Mouse (Mus musculus) gastrocnemius, adult 2 months (tissue): Measurements from ENCODE around the gene 4931409K22Rik. TPM values are rescaled to one million over a fixed set of nuclear protein-coding genes. Genes with fewer than 3 reads are reported as not detected.

ENCODE experiments used
- DNase-seq: peaks from one replicate; pipeline ENCODE4 v3.0.0; 2022
- H3K27ac ChIP-seq: fragments of 200-600 bp; 2 replicates; pipeline ENCODE4 v1.8.1; 2022; ENCODE audit warnings: mild to moderate bottlenecking
- H3K4me3 ChIP-seq: fragments of 200-600 bp; 2 replicates; pipeline ENCODE4 v1.8.1; 2022; ENCODE audit warnings: mild to moderate bottlenecking, moderate library complexity
- CTCF ChIP-seq: fragments of 200-600 bp; IDR thresholded peaks from 2 replicates; pipeline ENCODE4 v1.8.1; 2022; ENCODE audit warnings: antibody characterized with exemption, mild to moderate bottlenecking, moderate library complexity
- intact Hi-C: fragments of 180-260 bp; cut with DNase I; formaldehyde crosslinking; loops from one replicate; pipeline ENCODE4 v1.15.1; 2025
- total RNA-seq, 2 experiments: library from RNA; stranded (reverse); gene quantifications; 2 replicates each; pipeline ENCODE4 v1.2.3; 2021

The 4931409K22Rik gene
- total RNA-seq, 2 experiments from 2014 or later, result not detected

DNA sequence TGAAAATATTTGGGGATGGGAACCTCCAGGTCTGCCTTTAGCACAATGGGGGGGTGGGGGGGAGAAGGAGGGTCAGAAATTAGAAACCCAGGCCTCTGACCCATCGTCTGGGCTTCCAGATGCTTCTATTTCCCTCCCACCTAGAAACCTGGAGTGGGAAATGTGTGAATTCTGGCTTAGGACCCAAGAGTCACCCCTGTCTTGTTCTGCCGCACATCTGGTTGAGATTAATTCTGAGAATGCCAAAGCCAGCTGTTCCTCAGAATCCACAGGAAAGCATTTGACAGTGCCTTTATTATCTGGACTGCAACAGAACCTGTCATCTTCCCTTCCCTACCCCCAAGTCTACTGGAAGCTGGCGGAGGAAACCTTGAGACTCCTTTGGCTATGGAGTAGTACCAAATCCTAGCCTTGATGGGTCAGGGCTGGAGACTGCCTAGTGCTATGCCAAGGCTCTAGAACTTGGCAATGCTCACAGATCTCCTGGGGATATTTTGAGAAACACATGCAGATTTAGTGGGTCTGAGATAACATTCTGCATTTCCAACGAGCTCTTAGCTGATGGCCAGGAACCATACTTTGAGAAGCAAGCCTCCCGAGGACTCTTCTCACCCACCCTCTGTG lies 2.9 kb downstream of the 4931409K22Rik start:
- TF ChIP-seq CTCF, result no peak
- Histone ChIP-seq H3K27ac (no peak overlapping the region), H3K4me3 (no peak overlapping the region)
- intact Hi-C loops, result no loop called here
- DNase-seq, result no peak

- no peak for DNase-seq
- H3K4me3 ChIP-seq, result 0 out of 2 replicates have a peak overlapping the region, but pooled peaks have one; percentile 20
- no peak overlapping the region for H3K27ac ChIP-seq
- intact Hi-C loops, result no loop called here
- TF ChIP-seq CTCF, result no peak
Observed at GRCm38 (mm10) chr5:24551317-24551688, 5.3 kb downstream of the 4931409K22Rik start.

DNA sequence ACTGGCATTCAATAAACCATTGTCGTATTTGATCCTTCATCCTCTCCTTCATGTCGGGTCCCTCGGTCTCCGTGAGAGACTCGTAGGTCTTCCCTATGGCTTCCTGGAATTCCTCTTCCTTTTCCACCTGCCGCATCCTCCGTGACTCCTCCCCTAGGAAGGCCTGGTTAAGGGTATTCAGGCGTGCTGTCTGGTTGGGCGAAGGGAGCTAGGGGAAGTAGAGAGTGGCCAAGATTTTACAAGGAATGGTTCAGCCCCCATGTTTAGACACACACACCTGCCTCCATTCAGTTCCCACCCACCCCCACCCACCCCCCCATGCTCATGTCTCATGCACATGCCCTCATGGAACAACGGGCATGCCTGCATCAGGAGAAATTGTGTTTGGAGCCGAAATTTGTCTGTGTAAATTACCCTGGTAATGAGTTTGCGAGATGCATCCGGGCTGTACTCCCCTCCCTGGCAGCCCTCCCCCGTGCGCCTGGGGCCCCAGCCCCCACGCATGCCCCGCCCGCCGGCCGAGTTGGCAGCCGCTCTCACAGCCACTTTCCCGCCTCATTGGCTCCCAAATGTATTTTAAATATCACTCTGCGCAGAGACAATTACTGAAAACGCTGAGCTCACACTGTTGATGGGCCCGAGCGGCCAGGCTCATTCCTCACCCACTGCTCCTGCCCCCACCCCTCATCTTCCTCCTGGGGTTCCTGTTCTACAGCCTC lies 5.9 kb downstream of the 4931409K22Rik start:
- Histone ChIP-seq H3K4me3 (peak overlapping the region; percentile 20; the same call in 1 of the 2 replicates), H3K27ac (no peak overlapping the region)
- intact Hi-C loops, result no loop called here
- DNase-seq, result peak; percentile 46
- TF ChIP-seq CTCF, result no peak

DNA sequence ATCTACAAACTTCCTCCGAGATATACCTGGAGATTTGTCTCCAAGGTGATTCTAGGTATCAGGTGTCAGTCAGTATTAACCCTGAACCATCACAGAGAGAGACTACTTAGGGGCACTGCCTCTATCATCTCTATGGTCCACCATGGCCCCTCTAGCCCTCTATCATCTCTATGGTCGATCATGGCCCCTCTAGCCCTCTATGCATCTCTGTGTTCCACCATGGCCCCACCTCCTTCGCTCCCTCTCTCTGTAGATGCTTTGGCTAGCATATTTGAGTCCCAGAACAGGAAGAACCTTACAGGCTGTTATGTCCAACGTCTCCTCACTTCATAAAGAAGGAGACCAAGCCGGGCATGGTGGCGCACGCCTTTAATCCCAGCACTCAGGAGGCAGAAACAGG lies 14.0 kb downstream of the 4931409K22Rik start:
- no peak for TF ChIP-seq CTCF
- Histone ChIP-seq H3K27ac (no peak overlapping the region), H3K4me3 (no peak overlapping the region)
- peak; percentile 14 for DNase-seq
- intact Hi-C loops, result no loop called here

GRCm38 (mm10) chr5:24541144-24541569 lies 15.5 kb downstream of the 4931409K22Rik start:
- TF ChIP-seq CTCF, result no peak
- intact Hi-C loops, result loop anchor here (2.0 kb wide), 1 partner anchor 36 kb away; the partner anchor contains the start of gene Abcf2
- peak; percentile 52 for DNase-seq
- H3K4me3 ChIP-seq, result peak overlapping the region; percentile 78
- peak overlapping the region; percentile 96 for H3K27ac ChIP-seq

DNA sequence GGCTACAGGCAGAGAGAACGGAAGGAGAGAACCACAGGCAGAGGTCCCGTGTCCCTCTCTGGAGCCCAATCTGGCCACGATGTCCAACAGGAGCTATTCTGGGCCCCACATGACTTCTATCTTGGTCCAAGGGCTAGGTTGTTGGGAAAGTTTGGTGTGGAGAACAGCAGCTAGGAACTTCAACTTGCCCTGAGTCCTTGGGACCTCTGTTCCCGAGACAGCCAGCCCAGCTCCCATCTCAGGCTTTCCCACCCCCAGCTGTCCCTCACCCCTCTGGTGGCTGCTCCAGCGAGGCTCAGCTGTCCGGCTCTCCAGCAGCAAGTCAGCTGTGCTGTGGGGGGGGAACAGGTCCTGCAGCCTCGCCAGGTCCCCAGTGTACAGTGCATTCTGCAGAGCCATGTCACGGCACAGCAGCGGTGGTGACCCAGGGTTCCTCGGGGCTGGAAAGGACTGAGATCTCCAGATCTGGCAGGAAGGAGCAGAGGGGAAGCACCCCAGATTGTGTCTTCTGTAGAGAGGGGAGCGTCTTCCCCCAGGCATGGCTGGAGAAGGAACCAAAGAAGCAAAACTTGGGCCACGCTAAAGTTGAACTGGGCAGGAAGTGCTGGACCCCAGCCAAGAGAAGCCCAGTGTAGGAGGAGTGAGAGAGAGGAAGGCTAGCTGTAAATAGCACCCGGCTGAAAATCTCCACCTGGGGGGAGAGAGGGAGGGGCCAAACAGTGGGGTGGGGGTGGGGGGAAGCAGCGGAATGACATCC lies 16.0 kb downstream of the 4931409K22Rik start, which contains the start of gene Asb10:
TSS of gene Asb10 (minus strand) at position 592 of the 757 bp plus-strand sequence.
- Histone ChIP-seq H3K4me3 (peak within 1 kb of the TSS; percentile 78), H3K27ac (peak within 1 kb of the TSS; percentile 96)
- intact Hi-C loops, result loop anchor here (2.0 kb wide), 1 partner anchor 36 kb away; the partner anchor contains the start of gene Abcf2
- TF ChIP-seq CTCF, result peak; percentile 9; the same call in 1 of the 2 replicates
- DNase-seq, result peak; percentile 90

DNA sequence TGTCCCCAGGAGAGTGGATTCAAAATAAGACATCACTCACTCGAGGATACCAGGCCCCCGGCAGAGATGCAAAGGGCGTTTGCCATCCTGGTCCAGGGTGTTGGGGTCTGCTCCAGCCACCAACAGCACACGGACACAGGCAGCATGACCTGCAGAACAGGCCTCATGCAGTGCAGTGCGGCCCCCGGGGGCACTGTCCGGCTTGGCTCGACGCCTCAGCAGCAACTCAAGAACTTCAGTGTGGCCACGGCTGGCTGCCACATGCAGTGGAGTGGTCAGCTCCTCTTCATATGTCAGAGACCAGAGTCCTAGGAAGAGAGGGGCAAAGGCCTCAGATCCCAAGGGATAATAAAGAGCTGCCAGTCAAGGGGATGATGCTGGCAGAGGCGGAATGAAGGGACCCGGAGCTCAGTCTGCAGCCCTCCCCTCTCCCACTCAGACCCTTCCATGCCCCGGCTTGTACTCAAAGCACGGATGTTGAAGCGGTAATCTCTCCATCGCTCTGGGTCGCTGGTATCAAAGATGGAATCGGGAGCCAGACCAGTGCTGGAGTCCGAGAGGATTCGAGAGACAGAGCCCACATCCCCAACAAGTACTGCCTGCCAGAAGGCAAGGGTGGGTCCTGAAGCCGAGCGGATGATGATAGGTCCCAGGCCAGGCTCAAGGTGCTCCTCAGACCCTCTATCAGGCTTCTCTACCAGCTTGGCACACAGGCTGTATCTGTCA lies 16.9 kb downstream of the 4931409K22Rik start:
- Histone ChIP-seq H3K27ac (peak overlapping the region; percentile 96), H3K4me3 (peak overlapping the region; percentile 78)
- DNase-seq, result peak; percentile 67
- TF ChIP-seq CTCF, result no peak
- intact Hi-C loops, result loop anchor here (2.0 kb wide), 2 partner anchors 37 to 61 kb away; partner anchors contain the start of gene Abcf2

DNA sequence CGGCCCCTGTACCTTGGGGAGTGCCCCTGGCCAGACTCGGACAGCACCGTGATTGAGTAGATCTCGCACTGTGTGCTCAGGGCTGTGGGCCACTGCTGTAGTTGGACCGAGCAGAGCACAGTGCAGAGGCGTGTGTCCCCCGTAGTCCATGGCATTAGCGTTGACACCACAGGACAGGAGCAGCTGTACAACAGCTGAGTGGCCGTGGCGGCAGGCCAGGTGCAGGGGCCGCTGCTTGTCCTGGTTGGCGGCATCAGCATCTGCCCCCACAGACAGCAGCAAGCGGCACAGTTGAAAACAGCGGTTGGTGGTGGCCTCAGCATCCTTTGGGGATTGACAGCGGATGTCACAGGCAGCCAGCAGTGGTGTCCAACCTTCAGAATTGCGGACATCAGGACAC lies 19.0 kb downstream of the 4931409K22Rik start:
- Histone ChIP-seq H3K27ac (peak overlapping the region; percentile 87), H3K4me3 (peak overlapping the region; percentile 68)
- peak; percentile 86 for DNase-seq
- no peak for TF ChIP-seq CTCF
- intact Hi-C loops, result loop anchor here (2.0 kb wide), 1 partner anchor 63 kb away; no protein-coding TSS in a partner anchor

DNA sequence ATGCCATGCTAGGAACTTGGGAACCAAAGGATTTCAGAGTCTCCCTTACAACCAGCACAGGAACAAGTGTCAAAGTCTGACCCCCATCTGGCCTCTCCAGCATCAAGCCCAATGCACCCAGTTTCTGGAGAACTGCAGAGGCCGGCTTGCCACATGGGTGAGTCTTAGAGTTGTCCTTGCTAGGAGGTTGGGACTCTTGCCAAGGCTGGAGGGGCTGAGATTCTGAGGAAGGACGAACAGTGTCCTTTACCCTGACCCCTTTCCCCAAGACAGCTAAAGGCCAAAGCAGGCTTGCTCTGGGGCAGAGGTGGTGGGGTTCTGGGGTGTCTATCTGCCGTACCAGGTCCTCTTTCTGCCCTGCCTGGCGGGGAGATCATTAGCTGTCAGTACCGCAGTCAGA lies 20.1 kb downstream of the 4931409K22Rik start:
- peak overlapping the region; percentile 87 for H3K27ac ChIP-seq
- TF ChIP-seq CTCF, result no peak
- intact Hi-C loops, result no loop called here
- peak overlapping the region; percentile 68 for H3K4me3 ChIP-seq
- no peak for DNase-seq

DNA sequence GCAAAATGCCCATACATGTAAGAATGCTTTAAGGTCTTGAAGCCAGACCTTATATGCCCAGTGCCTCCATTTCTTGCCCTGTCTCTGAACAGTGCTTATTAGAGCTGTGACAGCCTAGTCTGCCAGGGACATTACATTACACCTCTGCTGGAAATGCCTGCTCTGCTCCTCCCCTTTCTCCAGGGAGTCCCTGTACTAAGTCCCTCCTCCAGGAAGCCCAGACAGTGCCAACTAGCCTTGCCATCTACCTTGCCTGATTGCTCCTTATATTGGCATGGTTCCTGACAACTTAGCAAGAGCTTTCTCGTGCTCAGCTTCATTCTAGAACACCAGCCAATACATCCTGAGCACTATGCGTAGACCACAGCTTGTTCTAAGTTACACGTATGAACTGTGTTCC lies 20.9 kb downstream of the 4931409K22Rik start:
- H3K4me3 ChIP-seq, result peak overlapping the region; percentile 23; the same call in 1 of the 2 replicates
- intact Hi-C loops, result no loop called here
- peak; percentile 66 for DNase-seq
- peak overlapping the region; percentile 87 for H3K27ac ChIP-seq
- TF ChIP-seq CTCF, result no peak

GRCm38 (mm10) chr5:24534292-24534691 lies 22.3 kb downstream of the 4931409K22Rik start:
- no peak for DNase-seq
- intact Hi-C loops, result loop anchor here (5.0 kb wide), 1 partner anchor 118 kb away; no protein-coding TSS in a partner anchor
- Histone ChIP-seq H3K4me3 (no peak overlapping the region), H3K27ac (no peak overlapping the region)
- TF ChIP-seq CTCF, result peak; percentile 54

DNA sequence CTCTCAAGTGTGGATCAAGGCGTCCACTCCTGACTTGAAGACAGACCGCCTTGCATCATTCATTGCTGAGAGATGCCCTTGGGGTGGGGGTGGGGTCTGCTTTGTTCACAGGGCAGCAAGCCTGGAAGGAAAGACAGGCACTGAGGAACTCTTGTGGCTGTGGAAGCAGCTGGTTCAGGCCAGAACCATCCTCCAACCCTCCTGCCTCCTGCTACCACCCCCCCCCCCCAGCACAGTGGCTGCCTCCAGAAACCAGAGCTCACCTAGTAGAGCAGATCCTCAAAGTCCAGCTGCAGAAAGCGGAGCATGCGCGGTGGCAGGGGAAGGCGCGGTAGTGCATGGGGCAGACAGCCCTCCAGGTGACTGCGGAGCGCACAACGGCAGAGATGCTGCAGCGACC lies 23.2 kb downstream of the 4931409K22Rik start:
- Histone ChIP-seq H3K4me3 (no peak overlapping the region), H3K27ac (no peak overlapping the region)
- no peak for DNase-seq
- TF ChIP-seq CTCF, result no peak
- intact Hi-C loops, result loop anchor here (5.0 kb wide), 1 partner anchor 119 kb away; no protein-coding TSS in a partner anchor
